Mouse (Mus musculus): ENCODE measurements around the gene Npw. TPM values are rescaled to one million over a fixed set of nuclear protein-coding genes. Genes with fewer than 3 reads are reported as not detected.

Npw gene
- total and polyA plus RNA-seq, 2 experiments from 2014 or later: not detected

- no peaks in the 10 kb centered on the region for H3K27me3 ChIP-seq (ENCODE audit: control insufficient read depth, insufficient read depth, low read length)
- no peak overlapping the region for H3K9ac ChIP-seq (replicated peaks; ENCODE audit: low read depth, low read length)
- 73% methylated on average over 5 of the region's 5 CpGs for WGBS
- peak overlapping the region; percentile 71 for H3K27ac ChIP-seq (ENCODE audit: low read depth)
- H3K4me3 ChIP-seq (ENCODE audit: low read depth, low read length): no peak overlapping the region
- ATAC-seq (ENCODE audit: insufficient read depth, low read depth) (no peak), DNase-seq (ENCODE audit: low spot score) (no peak)
- peaks cover 14% of the 10 kb centered on the region for H3K4me1 ChIP-seq (ENCODE audit: control insufficient read depth, insufficient read depth)
- H3K4me2 ChIP-seq (ENCODE audit: low read depth, low read length): no peak overlapping the region
- TF ChIP-seq CTCF (IDR thresholded peaks at IDR 0.05; ENCODE audit: low read depth) (no peak), EP300 (IDR thresholded peaks at IDR 0.05; ENCODE audit: low read depth) (no peak)
- H3K36me3 ChIP-seq (replicated peaks; ENCODE audit: control insufficient read depth, insufficient read depth, low read length): peaks cover 28% of the 10 kb centered on the region
- no peaks in the 10 kb centered on the region for H3K9me3 ChIP-seq (replicated peaks; ENCODE audit: control insufficient read depth, low read length)
Measured at GRCm38 (mm10) chr17:24639571-24639988, 18.7 kb downstream of the Npw start.

GRCm38 (mm10) chr17:24638840-24639239 is 19.4 kb downstream of the Npw start:
- H3K36me3 ChIP-seq (replicated peaks; ENCODE audit: control insufficient read depth, insufficient read depth, low read length): peaks cover 28% of the 10 kb centered on the region
- H3K4me3 ChIP-seq (ENCODE audit: low read depth, low read length): no peak overlapping the region
- WGBS: 69% methylated on average over 9 of the region's 9 CpGs
- H3K9me3 ChIP-seq (replicated peaks; ENCODE audit: control insufficient read depth, low read length): no peaks in the 10 kb centered on the region
- H3K4me2 ChIP-seq (ENCODE audit: low read depth, low read length): no peak overlapping the region
- H3K27ac ChIP-seq (ENCODE audit: low read depth): peak overlapping the region; percentile 71
- peak; percentile 61 for ATAC-seq (ENCODE audit: insufficient read depth, low read depth)
- DNase-seq (ENCODE audit: low spot score): no peak
- no peaks in the 10 kb centered on the region for H3K27me3 ChIP-seq (ENCODE audit: control insufficient read depth, insufficient read depth, low read length)
- H3K4me1 ChIP-seq (ENCODE audit: control insufficient read depth, insufficient read depth): peaks cover 8% of the 10 kb centered on the region
- TF ChIP-seq EP300 (IDR thresholded peaks at IDR 0.05; ENCODE audit: low read depth): no peak
- no peak for TF ChIP-seq CTCF (IDR thresholded peaks at IDR 0.05; ENCODE audit: low read depth)
- no peak overlapping the region for H3K9ac ChIP-seq (replicated peaks; ENCODE audit: low read depth, low read length)

GRCm38 (mm10) chr17:24638214-24638613 is 20.0 kb downstream of the Npw start:
- H3K9me3 ChIP-seq (replicated peaks; ENCODE audit: control insufficient read depth, low read length): no peaks in the 10 kb centered on the region

GRCm38 (mm10) chr17:24636781-24637481 is 21.3 kb downstream of the Npw start:
- H3K9me3 ChIP-seq (replicated peaks; ENCODE audit: control insufficient read depth, low read length): no peaks in the 10 kb centered on the region
- ATAC-seq (ENCODE audit: insufficient read depth, low read depth): no peak
- peaks cover 12% of the 10 kb centered on the region for H3K4me1 ChIP-seq (ENCODE audit: control insufficient read depth, insufficient read depth)
- no peak overlapping the region for H3K9ac ChIP-seq (replicated peaks; ENCODE audit: low read depth, low read length)
- TF ChIP-seq CTCF (IDR thresholded peaks at IDR 0.05; ENCODE audit: low read depth) (no peak), EP300 (IDR thresholded peaks at IDR 0.05; ENCODE audit: low read depth) (0 out of 2 replicates have a peak, but pooled peaks have one; percentile 21)
- WGBS: 66% methylated on average over 5 of the region's 5 CpGs
- H3K4me2 ChIP-seq (ENCODE audit: low read depth, low read length): no peak overlapping the region
- DNase-seq (ENCODE audit: low spot score): no peak
- H3K36me3 ChIP-seq (replicated peaks; ENCODE audit: control insufficient read depth, insufficient read depth, low read length): peaks cover 28% of the 10 kb centered on the region
- no peaks in the 10 kb centered on the region for H3K27me3 ChIP-seq (ENCODE audit: control insufficient read depth, insufficient read depth, low read length)
- H3K4me3 ChIP-seq (ENCODE audit: low read depth, low read length): no peak overlapping the region
- no peak overlapping the region for H3K27ac ChIP-seq (ENCODE audit: low read depth)

More at GRCm38 (mm10) chr17:24638214-24638613, 20.0 kb downstream of the Npw start:
- Histone ChIP-seq H3K4me1 (ENCODE audit: control insufficient read depth, insufficient read depth) (peaks cover 9% of the 10 kb centered on the region), H3K4me3 (ENCODE audit: low read depth, low read length) (no peak overlapping the region), H3K9ac (replicated peaks; ENCODE audit: low read depth, low read length) (no peak overlapping the region), H3K4me2 (ENCODE audit: low read depth, low read length) (no peak overlapping the region), H3K36me3 (replicated peaks; ENCODE audit: control insufficient read depth, insufficient read depth, low read length) (peaks cover 28% of the 10 kb centered on the region), H3K27me3 (ENCODE audit: control insufficient read depth, insufficient read depth, low read length) (no peaks in the 10 kb centered on the region), H3K27ac (ENCODE audit: low read depth) (peak overlapping the region; percentile 21; the same call in 1 of the 2 replicates)
- 74% methylated on average over 4 of the region's 4 CpGs for WGBS
- no peak for ATAC-seq (ENCODE audit: insufficient read depth, low read depth)
- no peak for TF ChIP-seq CTCF (IDR thresholded peaks at IDR 0.05; ENCODE audit: low read depth)
- TF ChIP-seq EP300 (IDR thresholded peaks at IDR 0.05; ENCODE audit: low read depth): no peak
- no peak for DNase-seq (ENCODE audit: low spot score)

- Histone ChIP-seq H3K4me2 (ENCODE audit: low read depth, low read length) (no peak overlapping the region), H3K36me3 (replicated peaks; ENCODE audit: control insufficient read depth, insufficient read depth, low read length) (peaks cover 24% of the 10 kb centered on the region), H3K9me3 (replicated peaks; ENCODE audit: control insufficient read depth, low read length) (no peaks in the 10 kb centered on the region), H3K9ac (replicated peaks; ENCODE audit: low read depth, low read length) (no peak overlapping the region), H3K4me1 (ENCODE audit: control insufficient read depth, insufficient read depth) (peaks cover 16% of the 10 kb centered on the region), H3K27me3 (ENCODE audit: control insufficient read depth, insufficient read depth, low read length) (no peaks in the 10 kb centered on the region), H3K4me3 (ENCODE audit: low read depth, low read length) (no peak overlapping the region), H3K27ac (ENCODE audit: low read depth) (peak overlapping the region; percentile 21; the same call in 1 of the 2 replicates)
- TF ChIP-seq EP300 (IDR thresholded peaks at IDR 0.05; ENCODE audit: low read depth) (no peak), CTCF (IDR thresholded peaks at IDR 0.05; ENCODE audit: low read depth) (no peak)
- DNase-seq (ENCODE audit: low spot score) (no peak), ATAC-seq (ENCODE audit: insufficient read depth, low read depth) (no peak)
- 86% methylated on average over 5 of the region's 5 CpGs for WGBS
Measured at GRCm38 (mm10) chr17:24635694-24636093, 22.6 kb downstream of the Npw start.
